Mouse (Mus musculus): ENCODE measurements around the gene Glis3. TPM values are rescaled to one million over a fixed set of nuclear protein-coding genes. Genes with fewer than 3 reads are reported as not detected.

Glis3 gene
- polyA plus RNA-seq, 1 experiment from 2014 or later = 3.4 TPM

DNA sequence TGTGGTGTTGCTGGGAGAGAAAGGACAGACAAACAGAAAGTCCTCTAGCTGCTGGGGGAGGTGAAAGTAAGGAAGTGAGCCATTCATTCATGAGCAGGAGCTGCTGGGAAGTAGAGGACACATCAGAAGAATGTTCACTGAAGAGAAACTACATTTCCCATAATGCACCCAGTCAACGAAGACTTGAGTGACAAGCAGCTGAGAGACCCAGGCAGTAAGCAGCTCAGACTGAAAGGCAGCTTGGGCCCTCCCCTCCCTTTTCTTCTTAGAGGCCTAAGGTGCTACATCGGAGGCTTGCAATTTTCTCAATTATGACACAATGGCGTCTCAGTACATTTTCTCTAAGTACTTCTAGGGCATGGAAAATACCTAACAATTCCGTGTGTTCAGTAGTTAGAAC lies 31.0 kb downstream of the Glis3 start:
- ATAC-seq (replicated peaks; ENCODE audit: low FRiP score) = 0 out of 2 replicates have a peak, but pooled peaks have one; percentile 27
- no peaks in the 10 kb centered on the region for H3K9me3 ChIP-seq (ENCODE audit: control insufficient read depth, low read length)
- no peak overlapping the region for H3K4me2 ChIP-seq (ENCODE audit: low read depth, low read length, severe bottlenecking)
- 43% methylated on average over 4 of the region's 4 CpGs for WGBS
- H3K9ac ChIP-seq (ENCODE audit: low read length) = no peak overlapping the region
- H3K36me3 ChIP-seq (ENCODE audit: control insufficient read depth, insufficient read depth, low read length) = no peaks in the 10 kb centered on the region
- H3K4me3 ChIP-seq (ENCODE audit: low read depth, low read length) = no peak overlapping the region
- H3K27ac ChIP-seq (ENCODE audit: low read depth, low read length) = no peak overlapping the region
- H3K4me1 ChIP-seq (replicated peaks; ENCODE audit: control insufficient read depth, insufficient read depth, low read length) = no peaks in the 10 kb centered on the region
- no peak for DNase-seq (ENCODE audit: low spot score)
- H3K27me3 ChIP-seq (ENCODE audit: control insufficient read depth, insufficient read depth, low read length) = no peaks in the 10 kb centered on the region

DNA sequence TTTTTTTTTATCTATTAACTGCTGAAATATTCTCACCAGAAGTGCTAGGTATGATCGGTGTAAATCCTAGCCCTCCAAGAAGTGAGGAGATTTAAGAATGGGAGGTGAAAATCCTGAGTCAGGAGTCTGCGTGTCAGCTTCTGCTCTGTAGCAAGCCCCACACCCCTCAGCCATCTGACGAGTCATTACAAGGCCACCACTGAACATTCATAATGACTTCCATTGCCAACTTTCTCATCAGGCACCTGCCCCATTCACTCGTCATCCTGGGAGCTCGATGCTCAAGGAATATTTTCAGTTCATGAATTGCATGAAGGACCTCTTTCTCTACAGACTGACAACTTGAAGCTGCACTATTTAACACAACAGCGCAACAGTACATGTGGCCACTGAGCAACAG lies 32.5 kb downstream of the Glis3 start:
- ATAC-seq (replicated peaks; ENCODE audit: low FRiP score) (no peak), DNase-seq (ENCODE audit: low spot score) (no peak)
- Histone ChIP-seq H3K27ac (ENCODE audit: low read depth, low read length) (no peak overlapping the region), H3K4me2 (ENCODE audit: low read depth, low read length, severe bottlenecking) (no peak overlapping the region), H3K4me3 (ENCODE audit: low read depth, low read length) (no peak overlapping the region), H3K9ac (ENCODE audit: low read length) (no peak overlapping the region), H3K27me3 (ENCODE audit: control insufficient read depth, insufficient read depth, low read length) (no peaks in the 10 kb centered on the region), H3K36me3 (ENCODE audit: control insufficient read depth, insufficient read depth, low read length) (no peaks in the 10 kb centered on the region), H3K4me1 (replicated peaks; ENCODE audit: control insufficient read depth, insufficient read depth, low read length) (no peaks in the 10 kb centered on the region), H3K9me3 (ENCODE audit: control insufficient read depth, low read length) (no peaks in the 10 kb centered on the region)
- WGBS = 82% methylated on average over 6 of the region's 6 CpGs

DNA sequence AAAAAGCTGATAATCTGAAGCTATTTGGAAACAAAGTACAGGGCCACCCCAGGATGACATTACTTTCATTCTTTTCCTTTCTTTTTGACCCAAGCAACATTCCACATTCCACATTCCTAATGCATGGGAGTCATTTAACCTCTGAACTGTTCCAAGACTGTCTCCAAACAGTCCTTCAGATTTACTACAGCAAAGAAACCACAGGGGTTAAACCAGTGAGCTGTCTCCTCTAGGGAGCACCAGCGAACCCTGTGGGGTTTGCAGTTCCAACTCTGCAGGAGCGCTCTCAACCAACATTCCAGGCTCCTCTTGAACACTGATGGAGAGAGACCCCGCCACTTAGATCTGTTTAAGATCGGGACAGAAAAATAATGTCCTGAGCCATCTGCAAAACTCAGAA lies 33.6 kb downstream of the Glis3 start:
- H3K27ac ChIP-seq (ENCODE audit: low read depth, low read length) = no peak overlapping the region
- H3K9ac ChIP-seq (ENCODE audit: low read length) = no peak overlapping the region
- H3K4me1 ChIP-seq (replicated peaks; ENCODE audit: control insufficient read depth, insufficient read depth, low read length) = no peaks in the 10 kb centered on the region
- H3K36me3 ChIP-seq (ENCODE audit: control insufficient read depth, insufficient read depth, low read length) = no peaks in the 10 kb centered on the region
- no peaks in the 10 kb centered on the region for H3K27me3 ChIP-seq (ENCODE audit: control insufficient read depth, insufficient read depth, low read length)
- 57% methylated on average over 4 of the region's 4 CpGs for WGBS
- H3K9me3 ChIP-seq (ENCODE audit: control insufficient read depth, low read length) = no peaks in the 10 kb centered on the region
- ATAC-seq (replicated peaks; ENCODE audit: low FRiP score) (no peak), DNase-seq (ENCODE audit: low spot score) (no peak)
- no peak overlapping the region for H3K4me2 ChIP-seq (ENCODE audit: low read depth, low read length, severe bottlenecking)
- H3K4me3 ChIP-seq (ENCODE audit: low read depth, low read length) = no peak overlapping the region

- no peak for DNase-seq (ENCODE audit: low spot score)
- peaks cover 8% of the 10 kb centered on the region for H3K4me1 ChIP-seq (replicated peaks; ENCODE audit: control insufficient read depth, insufficient read depth, low read length)
- no peak overlapping the region for H3K9ac ChIP-seq (ENCODE audit: low read length)
- no peak overlapping the region for H3K4me3 ChIP-seq (ENCODE audit: low read depth, low read length)
- H3K27ac ChIP-seq (ENCODE audit: low read depth, low read length) = no peak overlapping the region
- H3K9me3 ChIP-seq (ENCODE audit: control insufficient read depth, low read length) = no peaks in the 10 kb centered on the region
- no peak for ATAC-seq (replicated peaks; ENCODE audit: low FRiP score)
- H3K4me2 ChIP-seq (ENCODE audit: low read depth, low read length, severe bottlenecking) = no peak overlapping the region
- H3K36me3 ChIP-seq (ENCODE audit: control insufficient read depth, insufficient read depth, low read length) = no peaks in the 10 kb centered on the region
- 77% methylated on average over 7 of the region's 7 CpGs for WGBS
- no peaks in the 10 kb centered on the region for H3K27me3 ChIP-seq (ENCODE audit: control insufficient read depth, insufficient read depth, low read length)
Observed at GRCm38 (mm10) chr19:28640861-28641381, 39.0 kb downstream of the Glis3 start.

DNA sequence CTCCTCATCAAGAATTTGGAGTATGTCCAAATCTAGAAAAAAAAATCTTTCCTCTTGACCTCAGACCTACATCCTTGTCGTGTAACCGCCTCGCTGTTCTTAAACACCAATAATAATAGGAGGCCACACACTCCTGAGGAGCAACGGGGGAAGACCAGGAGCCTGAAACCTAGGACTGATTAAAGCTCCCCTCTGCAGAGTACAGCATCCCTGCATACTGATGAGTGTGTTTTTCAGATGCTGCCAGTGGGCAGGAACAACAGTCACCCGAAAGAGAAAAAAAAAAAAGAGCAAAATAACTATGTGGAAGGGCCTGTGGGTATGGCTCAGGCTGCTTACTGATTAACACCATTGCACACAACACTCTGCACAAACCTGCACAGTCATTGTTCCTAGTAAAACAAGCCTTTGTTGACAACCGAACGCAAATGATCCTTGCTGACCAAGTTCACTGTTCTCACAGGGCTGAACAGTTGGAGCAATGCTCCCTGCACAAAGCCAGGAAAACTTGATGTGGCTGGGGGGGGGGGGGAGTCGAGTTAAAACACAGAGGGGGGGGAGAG lies 43.8 kb downstream of the Glis3 start:
- peaks cover 14% of the 10 kb centered on the region for H3K4me1 ChIP-seq (replicated peaks; ENCODE audit: control insufficient read depth, insufficient read depth, low read length)
- ATAC-seq (replicated peaks; ENCODE audit: low FRiP score) (peak; percentile 66), DNase-seq (ENCODE audit: low spot score) (no peak)
- H3K27ac ChIP-seq (ENCODE audit: low read depth, low read length) = no peak overlapping the region
- no peaks in the 10 kb centered on the region for H3K27me3 ChIP-seq (ENCODE audit: control insufficient read depth, insufficient read depth, low read length)
- H3K9me3 ChIP-seq (ENCODE audit: control insufficient read depth, low read length) = no peaks in the 10 kb centered on the region
- H3K4me2 ChIP-seq (ENCODE audit: low read depth, low read length, severe bottlenecking) = peak overlapping the region; percentile 18; the same call in 1 of the 2 replicates
- 25% methylated on average over 7 of the region's 8 CpGs for WGBS
- H3K36me3 ChIP-seq (ENCODE audit: control insufficient read depth, insufficient read depth, low read length) = no peaks in the 10 kb centered on the region
- H3K4me3 ChIP-seq (ENCODE audit: low read depth, low read length) = no peak overlapping the region
- H3K9ac ChIP-seq (ENCODE audit: low read length) = no peak overlapping the region

DNA sequence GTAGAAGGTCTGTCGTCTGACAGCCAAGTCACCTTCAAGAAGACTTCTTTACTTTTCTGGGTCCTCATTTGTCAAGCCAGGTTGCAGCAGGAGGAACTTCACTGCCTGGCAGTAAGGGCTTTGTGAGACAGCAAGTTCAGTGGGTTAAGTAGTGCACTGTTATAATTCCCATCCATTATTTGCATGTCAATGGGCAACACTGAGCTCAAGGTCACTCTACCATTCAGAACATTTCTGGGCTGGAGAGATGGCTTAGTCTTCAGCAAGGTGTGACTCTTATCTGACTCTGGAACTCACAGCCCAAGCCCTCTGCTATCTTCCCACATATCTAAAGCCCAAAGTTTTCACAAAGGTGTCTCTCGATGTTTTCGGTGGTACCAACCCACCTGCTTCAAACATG lies 44.9 kb downstream of the Glis3 start:
- Histone ChIP-seq H3K4me2 (ENCODE audit: low read depth, low read length, severe bottlenecking) (no peak overlapping the region), H3K27me3 (ENCODE audit: control insufficient read depth, insufficient read depth, low read length) (no peaks in the 10 kb centered on the region), H3K36me3 (ENCODE audit: control insufficient read depth, insufficient read depth, low read length) (no peaks in the 10 kb centered on the region), H3K4me3 (ENCODE audit: low read depth, low read length) (no peak overlapping the region), H3K27ac (ENCODE audit: low read depth, low read length) (no peak overlapping the region), H3K4me1 (replicated peaks; ENCODE audit: control insufficient read depth, insufficient read depth, low read length) (peaks cover 14% of the 10 kb centered on the region), H3K9ac (ENCODE audit: low read length) (no peak overlapping the region), H3K9me3 (ENCODE audit: control insufficient read depth, low read length) (no peaks in the 10 kb centered on the region)
- ATAC-seq (replicated peaks; ENCODE audit: low FRiP score) = no peak
- WGBS = 93% methylated on average over 3 of the region's 3 CpGs
- no peak for DNase-seq (ENCODE audit: low spot score)

- no peak overlapping the region for H3K27ac ChIP-seq (ENCODE audit: low read depth, low read length)
- no peaks in the 10 kb centered on the region for H3K27me3 ChIP-seq (ENCODE audit: control insufficient read depth, insufficient read depth, low read length)
- no peak overlapping the region for H3K4me3 ChIP-seq (ENCODE audit: low read depth, low read length)
- no peaks in the 10 kb centered on the region for H3K4me1 ChIP-seq (replicated peaks; ENCODE audit: control insufficient read depth, insufficient read depth, low read length)
- no peak overlapping the region for H3K9ac ChIP-seq (ENCODE audit: low read length)
- H3K36me3 ChIP-seq (ENCODE audit: control insufficient read depth, insufficient read depth, low read length) = no peaks in the 10 kb centered on the region
- no peaks in the 10 kb centered on the region for H3K9me3 ChIP-seq (ENCODE audit: control insufficient read depth, low read length)
- ATAC-seq (replicated peaks; ENCODE audit: low FRiP score) = no peak
- WGBS = 70% methylated on average over 8 of the region's 8 CpGs
- H3K4me2 ChIP-seq (ENCODE audit: low read depth, low read length, severe bottlenecking) = no peak overlapping the region
- DNase-seq (ENCODE audit: low spot score) = no peak
Observed at GRCm38 (mm10) chr19:28628416-28628815, 51.5 kb downstream of the Glis3 start.

GRCm38 (mm10) chr19:28626189-28626588 lies 53.7 kb downstream of the Glis3 start:
- H3K9ac ChIP-seq (ENCODE audit: low read length) = no peak overlapping the region
- no peak overlapping the region for H3K4me3 ChIP-seq (ENCODE audit: low read depth, low read length)
- H3K4me1 ChIP-seq (replicated peaks; ENCODE audit: control insufficient read depth, insufficient read depth, low read length) = no peaks in the 10 kb centered on the region
- ATAC-seq (replicated peaks; ENCODE audit: low FRiP score) = no peak
- H3K27ac ChIP-seq (ENCODE audit: low read depth, low read length) = no peak overlapping the region
- H3K36me3 ChIP-seq (ENCODE audit: control insufficient read depth, insufficient read depth, low read length) = no peaks in the 10 kb centered on the region
- H3K9me3 ChIP-seq (ENCODE audit: control insufficient read depth, low read length) = no peaks in the 10 kb centered on the region
- DNase-seq (ENCODE audit: low spot score) = no peak
- 93% methylated on average over 5 of the region's 5 CpGs for WGBS
- H3K4me2 ChIP-seq (ENCODE audit: low read depth, low read length, severe bottlenecking) = no peak overlapping the region
- no peaks in the 10 kb centered on the region for H3K27me3 ChIP-seq (ENCODE audit: control insufficient read depth, insufficient read depth, low read length)

DNA sequence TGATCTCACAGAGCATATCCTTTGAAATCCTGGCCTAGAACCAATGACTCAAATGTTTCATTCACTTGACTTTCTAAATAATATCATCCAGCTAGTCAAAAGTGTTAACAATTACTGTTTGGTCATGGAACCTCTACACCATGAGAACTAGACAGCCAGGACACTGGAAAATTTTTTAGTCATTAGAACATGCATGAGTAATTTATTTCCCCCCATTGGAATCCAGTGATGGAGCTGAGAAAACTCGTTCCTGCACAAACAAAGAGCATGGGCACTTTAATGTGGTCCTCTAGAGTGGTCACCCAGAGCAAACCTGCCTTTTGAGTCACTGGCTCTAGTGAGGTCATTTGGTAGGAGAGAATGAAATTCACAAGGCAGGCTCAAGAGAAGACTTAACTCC lies 55.3 kb downstream of the Glis3 start:
- Histone ChIP-seq H3K36me3 (ENCODE audit: control insufficient read depth, insufficient read depth, low read length) (no peaks in the 10 kb centered on the region), H3K4me1 (replicated peaks; ENCODE audit: control insufficient read depth, insufficient read depth, low read length) (no peaks in the 10 kb centered on the region), H3K4me3 (ENCODE audit: low read depth, low read length) (no peak overlapping the region), H3K9ac (ENCODE audit: low read length) (no peak overlapping the region), H3K27me3 (ENCODE audit: control insufficient read depth, insufficient read depth, low read length) (no peaks in the 10 kb centered on the region), H3K4me2 (ENCODE audit: low read depth, low read length, severe bottlenecking) (no peak overlapping the region), H3K27ac (ENCODE audit: low read depth, low read length) (no peak overlapping the region), H3K9me3 (ENCODE audit: control insufficient read depth, low read length) (no peaks in the 10 kb centered on the region)
- ATAC-seq (replicated peaks; ENCODE audit: low FRiP score) = no peak
- WGBS = 74% methylated on average over 1 of the region's 1 CpGs
- DNase-seq (ENCODE audit: low spot score) = no peak

All from forebrain, embryonic 11.5 days (tissue).